Mouse (Mus musculus): Measurements from ENCODE around the gene Ube4b. TPM values are rescaled to one million over a fixed set of nuclear protein-coding genes. Genes with fewer than 3 reads are reported as not detected.

The Ube4b gene
- total RNA-seq, 1 experiment from 2014 or later, result 111 TPM

DNA sequence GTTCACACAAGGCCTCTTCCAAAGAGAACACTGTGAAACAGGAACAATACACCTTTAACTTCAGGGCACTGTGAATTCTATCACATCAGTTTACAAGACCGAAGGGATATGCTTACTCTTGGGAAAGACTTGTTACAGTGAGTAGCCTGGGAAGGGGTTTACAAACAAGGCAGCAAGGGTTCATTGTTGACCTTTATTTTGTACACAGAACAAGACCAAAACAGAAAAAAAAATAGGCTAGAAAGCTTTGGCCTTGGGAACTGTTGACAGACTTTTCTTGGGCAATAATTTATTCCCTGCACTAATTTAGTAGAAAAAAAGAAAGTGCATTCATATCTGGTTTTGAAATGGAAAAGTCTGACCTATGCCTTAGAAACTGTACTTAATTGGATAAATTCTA is 122.1 kb downstream of the Ube4b start:
- no peak for DNase-seq

DNA sequence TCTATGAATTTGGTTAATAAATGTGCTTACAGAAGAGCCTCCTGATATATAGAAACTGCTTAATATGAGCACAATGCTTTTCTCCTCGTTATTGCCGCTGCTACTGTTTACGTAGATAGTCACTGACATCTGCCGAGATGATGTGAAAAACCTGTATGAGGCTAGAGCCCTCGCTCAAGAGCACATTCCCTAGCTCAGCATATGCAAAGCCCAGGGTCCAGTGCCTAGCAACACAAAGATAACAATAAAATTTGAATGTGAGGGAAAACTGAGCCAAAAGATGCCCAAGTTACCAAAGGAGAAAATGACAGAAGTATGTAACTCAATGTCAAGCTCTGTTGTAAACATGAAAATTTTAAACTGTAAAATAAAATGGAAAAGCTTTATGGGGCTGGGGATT is 123.0 kb downstream of the Ube4b start:
- DNase-seq, result no peak

DNA sequence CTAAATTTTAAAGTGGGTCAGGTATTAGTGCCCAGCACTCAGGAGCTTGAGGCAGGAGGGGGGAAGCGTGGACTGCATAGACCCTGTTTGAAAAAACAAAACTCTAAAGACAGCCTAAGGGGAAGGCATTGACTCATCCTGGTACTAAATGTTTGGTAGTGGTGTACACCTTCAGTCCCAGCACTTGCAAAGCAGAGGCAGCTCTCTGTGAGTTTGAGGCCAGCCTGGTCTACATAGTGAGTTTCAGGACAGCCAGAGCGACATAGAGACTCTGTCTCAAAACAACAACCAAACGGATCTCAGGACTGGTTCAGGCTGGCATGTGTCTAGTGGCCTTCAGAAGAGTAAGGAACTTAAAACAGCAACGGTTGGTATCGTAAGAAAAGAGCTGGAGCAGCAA is 123.8 kb downstream of the Ube4b start:
- no peak for DNase-seq

DNA sequence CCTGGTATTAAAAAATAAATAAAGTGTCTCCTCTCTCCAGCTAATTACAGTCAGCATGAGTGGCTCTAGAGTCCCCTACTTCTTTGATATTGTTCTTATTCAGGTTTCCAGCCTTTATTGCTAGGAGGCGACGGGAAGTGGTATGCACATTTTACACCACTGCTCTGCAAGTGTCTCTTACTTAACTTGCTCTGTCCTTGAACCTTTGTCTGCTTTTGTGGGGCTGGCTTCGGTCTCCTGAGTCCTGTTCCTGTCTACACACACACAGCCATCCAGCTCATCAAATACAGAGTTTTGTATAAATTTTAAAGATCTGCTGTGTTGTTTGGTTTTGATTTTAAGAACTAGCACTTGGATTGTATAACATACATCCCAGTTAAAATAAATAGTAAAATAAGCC is 124.4 kb downstream of the Ube4b start:
- no peak for DNase-seq

DNA sequence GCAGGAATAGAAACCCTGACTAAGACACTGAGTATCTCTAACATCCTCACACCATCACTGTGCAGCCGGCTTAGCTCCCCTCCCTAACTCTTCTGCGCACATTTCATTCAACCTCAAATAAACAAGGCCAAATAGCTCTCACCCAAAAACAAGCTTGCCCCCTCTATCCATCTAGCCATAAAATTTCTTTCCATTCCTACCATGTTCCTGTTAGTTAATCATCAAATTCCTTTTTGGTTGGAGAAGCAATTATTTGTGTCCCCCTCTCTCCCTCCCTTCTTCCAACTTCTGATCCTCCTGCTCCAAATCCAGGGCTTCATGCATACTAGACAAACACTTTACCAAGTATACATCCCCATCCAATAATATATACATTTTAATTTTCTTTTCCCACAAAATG is 130.0 kb downstream of the Ube4b start:
- no peak for DNase-seq

DNA sequence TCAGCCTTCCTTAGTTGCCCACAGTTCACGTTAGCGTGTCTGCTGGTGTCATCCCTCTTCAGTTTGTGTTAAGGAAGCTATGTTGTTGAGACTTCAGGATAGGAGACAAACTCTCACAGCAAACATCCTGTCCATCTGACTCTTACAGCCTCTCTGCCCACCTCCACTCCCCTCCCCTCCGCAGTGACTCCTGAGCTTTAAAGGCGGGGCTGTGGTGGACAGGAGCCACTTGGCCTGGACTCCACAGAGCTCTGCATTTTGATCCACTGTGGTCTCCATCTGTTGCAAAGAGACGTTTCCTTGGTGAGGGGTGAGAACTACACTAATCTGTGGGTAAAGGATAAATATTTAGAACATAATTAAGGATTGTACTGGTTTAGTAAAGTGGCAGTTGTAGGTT is 133.6 kb downstream of the Ube4b start:
- DNase-seq, result no peak

DNA sequence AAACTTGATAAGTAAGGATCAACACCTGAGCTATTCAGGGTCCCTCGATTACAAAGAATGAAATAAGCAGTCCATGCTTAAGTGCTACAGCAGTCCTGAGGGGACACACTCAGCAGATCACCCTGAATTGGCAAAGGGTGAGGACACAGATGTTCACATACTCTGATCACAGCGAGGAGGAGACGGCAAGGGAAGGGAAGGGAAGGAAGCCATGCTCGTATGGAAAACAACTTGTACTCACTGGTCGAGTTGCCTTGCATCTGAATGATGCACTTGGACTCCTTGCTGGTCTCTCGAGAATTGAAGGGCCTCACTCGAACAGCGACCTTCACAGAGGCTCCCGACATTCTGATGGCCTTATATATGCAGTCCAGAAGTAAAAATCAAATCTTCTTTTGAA is 135.5 kb downstream of the Ube4b start:
- DNase-seq, result no peak

DNA sequence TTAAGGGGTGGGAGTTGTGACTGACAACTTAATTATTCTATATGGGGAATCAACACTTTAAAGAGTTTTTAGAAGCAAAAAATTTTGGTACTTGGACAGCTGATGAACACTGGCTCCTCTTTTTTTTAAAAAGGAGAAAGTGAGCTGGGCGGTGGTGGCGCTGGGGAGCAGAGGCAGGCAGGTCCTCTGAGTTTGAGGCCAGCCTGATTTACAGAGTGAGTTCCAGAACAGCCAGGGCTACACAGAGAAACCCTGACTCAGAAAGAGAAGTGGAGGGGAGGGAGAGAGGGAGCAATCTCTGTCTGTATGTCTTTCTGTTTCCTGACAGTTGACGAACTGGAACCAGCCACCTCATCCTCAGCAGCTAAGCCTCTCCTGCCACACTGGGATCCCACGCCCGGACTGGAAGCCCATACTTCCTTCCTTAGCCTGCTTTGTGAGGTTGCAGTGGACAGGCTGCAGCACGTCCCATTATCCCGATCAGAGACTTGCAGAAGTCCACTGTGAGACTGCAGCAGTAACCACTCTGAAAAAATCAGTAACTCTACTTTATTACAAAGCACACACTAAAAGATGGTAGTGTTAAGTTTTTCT is 136.3 kb downstream of the Ube4b start:
- peak; percentile 22 for DNase-seq

DNA sequence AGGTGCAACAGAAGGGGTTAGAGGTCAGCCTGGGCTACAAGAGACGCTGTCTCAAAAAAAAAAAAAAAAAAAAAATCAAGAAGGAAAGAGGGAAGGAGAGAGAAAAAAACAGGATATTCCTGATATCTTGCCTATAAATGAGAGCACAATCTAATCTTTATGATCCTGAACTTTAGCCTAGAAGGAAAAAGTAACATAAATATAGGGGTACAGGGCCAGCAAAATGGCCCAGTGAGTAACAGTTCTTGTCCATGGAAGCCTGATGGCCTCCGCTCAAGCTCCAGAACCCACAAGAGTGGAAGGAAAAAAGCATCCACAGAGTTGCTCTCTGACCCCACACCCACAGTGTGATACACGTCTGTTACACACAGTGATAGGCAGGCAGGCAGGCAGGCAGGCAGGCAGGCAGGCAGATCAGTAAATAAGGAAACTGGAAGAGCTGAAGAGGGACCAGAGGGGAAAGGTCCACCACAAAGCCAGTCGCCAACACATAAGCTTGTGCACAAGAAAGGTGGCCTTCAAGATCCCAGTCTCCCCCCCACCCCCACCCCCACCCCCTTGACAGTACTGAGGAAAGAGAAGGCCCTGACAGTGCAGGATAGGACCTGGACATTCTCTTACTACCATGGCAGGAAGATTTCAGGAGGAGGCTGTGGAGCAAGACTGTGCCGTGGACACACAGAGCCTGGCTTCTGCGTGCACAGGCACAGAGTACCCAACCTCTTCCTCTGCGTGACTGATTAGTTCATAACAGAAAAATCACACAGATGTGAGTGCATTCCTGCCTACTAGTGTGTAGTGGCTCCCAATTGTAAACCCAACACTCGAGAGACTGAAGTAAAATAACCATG is 140.0 kb downstream of the Ube4b start:
- no peak for DNase-seq

DNA sequence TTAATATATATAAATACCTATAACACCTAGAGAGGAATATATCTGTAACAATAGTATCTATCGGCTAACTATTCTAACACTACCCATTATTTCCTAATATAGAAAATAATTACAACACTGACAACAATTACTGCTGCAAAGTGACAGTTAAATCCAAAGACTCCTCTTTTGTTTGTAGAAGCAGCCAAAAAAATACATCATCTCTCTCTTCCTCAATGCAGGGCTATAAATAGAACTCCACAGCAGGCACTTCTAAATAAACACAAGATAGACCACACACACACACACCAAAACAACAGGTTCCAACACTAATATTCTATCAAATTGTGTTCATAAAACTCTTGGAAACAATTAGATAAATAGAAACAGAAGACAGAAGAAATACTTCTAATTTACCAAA is 140.9 kb downstream of the Ube4b start:
- no peak for DNase-seq

DNA sequence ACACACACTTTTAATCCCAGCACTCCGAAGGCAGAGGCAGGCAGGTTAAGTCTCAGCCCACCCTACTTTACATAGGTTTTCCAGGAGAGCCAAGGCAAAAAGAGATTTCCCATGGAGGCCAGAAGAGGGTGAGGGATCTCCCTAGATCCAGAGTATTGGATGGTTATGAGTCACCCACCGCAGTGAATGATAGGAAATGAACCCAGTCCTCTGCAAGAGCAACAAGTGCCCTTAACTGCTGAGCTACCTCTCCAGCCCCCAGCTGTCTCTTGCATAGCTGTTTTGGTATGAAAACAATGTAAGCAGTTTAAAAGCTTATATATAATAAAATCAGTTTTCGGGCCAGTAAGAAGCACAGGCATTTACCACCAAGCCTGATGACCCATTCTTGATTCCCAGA is 143.5 kb downstream of the Ube4b start:
- no peak for DNase-seq

DNA sequence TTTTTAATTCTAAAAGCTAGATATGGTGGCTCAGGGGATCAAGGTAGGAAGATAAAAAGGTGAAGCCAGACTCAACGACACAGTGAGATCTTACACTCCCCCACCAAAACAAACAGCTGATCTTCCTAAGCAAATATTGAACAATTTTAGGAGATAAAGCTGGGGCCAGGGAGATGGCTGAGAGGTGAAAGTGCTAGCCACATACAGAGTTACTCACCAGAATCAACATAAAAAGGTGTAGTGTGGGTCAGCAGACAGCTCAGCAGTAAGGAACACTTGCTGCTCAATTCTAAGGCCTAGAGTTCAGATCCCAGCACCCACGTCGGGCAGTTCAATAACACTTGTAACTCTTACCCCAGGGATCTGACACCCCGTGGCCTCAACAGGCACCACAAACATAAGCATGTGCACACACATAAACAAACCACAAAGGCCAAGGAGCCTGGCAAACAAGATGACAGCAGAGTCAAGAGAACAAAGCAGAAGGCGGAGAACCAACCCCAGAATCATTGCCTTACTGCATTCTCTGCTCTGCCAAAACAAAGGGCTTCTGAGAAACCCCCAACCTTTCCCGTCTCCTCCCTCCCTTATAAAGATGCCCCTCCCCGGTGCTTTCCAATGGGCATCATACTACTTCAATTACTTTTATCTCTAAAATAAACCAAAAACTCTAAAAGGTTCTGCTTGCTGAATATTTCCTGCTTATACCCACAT is 144.4 kb downstream of the Ube4b start:
- DNase-seq, result no peak

Other genes with a start within 250 kb of the Ube4b start
- 182 and 199 TPM in 2 replicates for gene Kif1b, start 119.1 kb downstream of the Ube4b start, total RNA-seq (2021)
- gene Rbp7, start 28.2 kb upstream of the Ube4b start, total RNA-seq (2021), result 7.0 and 13.4 TPM in 2 replicates
- gene Tmem274, start 50.6 kb upstream of the Ube4b start, total RNA-seq (2021), result not detected in 2 replicates
- 12.2 and 17.1 TPM in 2 replicates for gene Nmnat1, start 58.5 kb upstream of the Ube4b start, total RNA-seq (2021)
- 25.8 and 26.5 TPM in 2 replicates for gene Lzic, start 58.5 kb upstream of the Ube4b start, total RNA-seq (2021)
- 24.6 and 39.4 TPM in 2 replicates for gene Ctnnbip1, start 91.5 kb upstream of the Ube4b start, total RNA-seq (2021)
- gene Clstn1, start 159.7 kb upstream of the Ube4b start, total RNA-seq (2021), result 67.9 and 83.9 TPM in 2 replicates

Measured in adrenal gland, postnatal 25 days (tissue).